Mouse (Mus musculus) kidney, adult 2 months (tissue): ENCODE measurements around the gene Trim27. TPM values are rescaled to one million over a fixed set of nuclear protein-coding genes. Genes with fewer than 3 reads are reported as not detected.

Experiments used
- DNase-seq: peaks from one replicate; pipeline ENCODE4 v3.0.0; 2021
- H3K27ac ChIP-seq: fragments of 200-500 bp; 2 replicates; pipeline ENCODE4 v1.5.1; 2012; ENCODE audit warnings: low read depth, low read length, control low read depth, inconsistent platforms; ENCODE audit not compliant: insufficient read depth
- H3K27me3 ChIP-seq: fragments of 200-500 bp; replicated peaks from 2 replicates; pipeline ENCODE4 v1.6.1; 2012; ENCODE audit warnings: mild to moderate bottlenecking, moderate library complexity, low read length, inconsistent platforms; ENCODE audit not compliant: control insufficient read depth, insufficient read depth
- H3K36me3 ChIP-seq: fragments of 200-500 bp; 2 replicates; pipeline ENCODE4 v1.6.1; 2012; ENCODE audit warnings: mild to moderate bottlenecking, moderate library complexity, low read length, inconsistent platforms; ENCODE audit not compliant: control insufficient read depth, insufficient read depth
- H3K4me1 ChIP-seq: fragments of 200-500 bp; 2 replicates; pipeline ENCODE4 v1.6.1; 2011; ENCODE audit warnings: low read length; ENCODE audit not compliant: control insufficient read depth, insufficient read depth
- H3K4me3 ChIP-seq: fragments of 200-500 bp; 2 replicates; pipeline ENCODE4 v1.5.1; 2011; ENCODE audit warnings: mild to moderate bottlenecking, low read depth, low read length, control low read depth; ENCODE audit not compliant: insufficient read depth
- CTCF ChIP-seq: fragments of 200-500 bp; conservative IDR thresholded peaks from 2 replicates; pipeline ENCODE4 v1.5.1; 2011; ENCODE audit warnings: low read depth, mild to moderate bottlenecking, control low read depth, low read length, moderate library complexity, mixed read lengths; ENCODE audit not compliant: insufficient read depth, insufficient read length
- POLR2A ChIP-seq: fragments of 200-500 bp; IDR thresholded peaks from one replicate; pipeline ENCODE4 v1.6.1; 2011; ENCODE audit warnings: low read depth, low read length, control low read depth
- WGBS: fragments of 180-500 bp; shearing (Covaris S2); methylation state at CpG from one replicate; pipeline ENCODE4 v1.1.7; 2018; 5-methylcytosine and 5-hydroxymethylcytosine counted together
- polyA plus RNA-seq: library from polyadenylated mRNA; depleted of rRNA; stranded (reverse); fragments of >200 nt; gene quantifications from 2 replicates; pipeline ENCODE4 v1.2.3, GENCODE M21; 2012; rRNA removed

Trim27 gene
- polyA plus RNA-seq, result 29.9 and 30.2 TPM in 2 replicates

GRCm38 (mm10) chr13:21179367-21179723 lies at the start of gene Trim27:
TSS of gene Trim27 (plus strand) at chr13:21179445.
- WGBS, result under 1% methylated on average over 15 of the region's 15 CpGs
- Histone ChIP-seq H3K4me3 (peak within 1 kb of the TSS; percentile 97), H3K27ac (peak within 1 kb of the TSS; percentile 95), H3K27me3 (no peaks in the 10 kb centered on the region), H3K36me3 (no peaks in the 10 kb centered on the region; the same call in 1 of the 2 replicates), H3K4me1 (no peaks in the 10 kb centered on the region; the same call in 1 of the 2 replicates)
- TF ChIP-seq CTCF (no peak), POLR2A (no peak)
- DNase-seq, result no peak

GRCm38 (mm10) chr13:21142421-21142820 lies 36.8 kb upstream of the Trim27 start:
- Histone ChIP-seq H3K4me3 (no peak overlapping the region), H3K27ac (no peak overlapping the region), H3K4me1 (no peaks in the 10 kb centered on the region), H3K36me3 (no peaks in the 10 kb centered on the region), H3K27me3 (no peaks in the 10 kb centered on the region)
- TF ChIP-seq POLR2A (no peak), CTCF (no peak; the same call in 1 of the 2 replicates)
- DNase-seq, result peak; percentile 12
- 43% methylated on average over 8 of the region's 8 CpGs for WGBS

DNA sequence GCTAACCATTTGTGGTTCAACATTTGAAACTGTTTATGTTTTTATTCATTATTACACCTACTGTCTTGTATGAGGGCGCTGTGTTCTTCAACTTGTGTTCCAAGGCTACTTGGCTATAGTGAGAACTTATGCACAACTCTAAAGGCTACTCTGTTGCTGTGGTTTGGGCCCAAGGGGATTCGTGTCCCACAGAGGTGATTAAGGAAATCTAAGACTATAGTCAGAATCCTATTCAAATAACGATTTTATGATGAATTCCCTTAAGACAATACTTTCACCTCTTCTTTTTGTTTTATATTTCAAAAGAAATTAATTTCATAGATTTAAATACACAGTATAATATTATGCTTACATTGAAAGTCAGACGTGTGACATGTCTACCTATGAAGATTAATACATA lies 33.5 kb upstream of the Trim27 start, which contains the start of gene Olfr1368:
Gene Olfr1368 (minus strand): TSS at position 101 of the 400 bp plus-strand sequence.
- no peak for DNase-seq
- WGBS, result 75% methylated on average over 4 of the region's 4 CpGs
- TF ChIP-seq POLR2A (no peak), CTCF (no peak)
- Histone ChIP-seq H3K27me3 (no peaks in the 10 kb centered on the region), H3K4me1 (no peaks in the 10 kb centered on the region), H3K36me3 (no peaks in the 10 kb centered on the region), H3K27ac (no peak within 1 kb of the TSS), H3K4me3 (no peak within 1 kb of the TSS)

DNA sequence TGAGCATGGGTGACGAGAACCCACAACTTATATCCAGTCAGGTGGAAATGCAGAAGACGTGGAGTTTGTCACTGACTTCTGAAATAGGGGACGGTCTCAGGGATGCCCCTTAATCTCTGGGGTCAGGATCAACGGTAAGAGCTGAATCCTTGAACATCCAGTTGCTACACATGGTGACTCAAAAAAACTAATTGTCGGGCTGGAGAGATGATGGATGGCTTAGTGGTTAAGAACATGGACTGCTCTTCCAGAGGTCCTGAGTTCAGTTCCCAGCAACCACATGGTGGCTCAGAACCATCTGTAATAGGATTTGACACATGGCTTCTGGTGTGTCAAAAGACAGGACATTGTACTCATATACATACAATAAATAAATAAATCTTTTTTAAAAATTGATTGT lies 23.4 kb upstream of the Trim27 start:
- H3K4me1 ChIP-seq, result no peaks in the 10 kb centered on the region
- TF ChIP-seq POLR2A (no peak), CTCF (no peak)
- no peak overlapping the region for H3K27ac ChIP-seq
- 85% methylated on average over 5 of the region's 5 CpGs for WGBS
- H3K4me3 ChIP-seq, result no peak overlapping the region
- no peaks in the 10 kb centered on the region for H3K36me3 ChIP-seq
- no peaks in the 10 kb centered on the region for H3K27me3 ChIP-seq
- DNase-seq, result no peak

DNA sequence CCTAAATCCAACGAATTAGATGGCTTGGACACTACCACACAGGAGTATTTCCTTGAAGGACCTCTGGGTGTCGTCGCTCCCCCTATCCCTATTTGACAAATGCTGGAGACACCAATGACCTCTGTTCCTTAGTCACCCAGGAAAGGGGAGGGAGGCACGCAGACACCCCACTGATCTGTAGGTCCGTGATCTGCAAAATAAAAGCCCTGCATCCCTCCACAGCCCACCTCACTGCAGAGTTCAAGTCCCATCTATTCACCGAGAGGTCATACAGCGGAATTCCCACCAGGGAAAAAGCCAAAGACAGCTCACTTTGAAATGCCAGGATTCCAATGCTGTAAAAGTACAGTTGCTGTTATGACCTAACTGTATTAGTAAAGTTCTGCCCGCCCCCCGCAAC lies 21.2 kb upstream of the Trim27 start:
- Histone ChIP-seq H3K4me1 (no peaks in the 10 kb centered on the region), H3K36me3 (no peaks in the 10 kb centered on the region), H3K27ac (no peak overlapping the region), H3K27me3 (no peaks in the 10 kb centered on the region), H3K4me3 (no peak overlapping the region)
- no peak for DNase-seq
- TF ChIP-seq CTCF (no peak), POLR2A (no peak)
- WGBS, result 18% methylated on average over 9 of the region's 9 CpGs

DNA sequence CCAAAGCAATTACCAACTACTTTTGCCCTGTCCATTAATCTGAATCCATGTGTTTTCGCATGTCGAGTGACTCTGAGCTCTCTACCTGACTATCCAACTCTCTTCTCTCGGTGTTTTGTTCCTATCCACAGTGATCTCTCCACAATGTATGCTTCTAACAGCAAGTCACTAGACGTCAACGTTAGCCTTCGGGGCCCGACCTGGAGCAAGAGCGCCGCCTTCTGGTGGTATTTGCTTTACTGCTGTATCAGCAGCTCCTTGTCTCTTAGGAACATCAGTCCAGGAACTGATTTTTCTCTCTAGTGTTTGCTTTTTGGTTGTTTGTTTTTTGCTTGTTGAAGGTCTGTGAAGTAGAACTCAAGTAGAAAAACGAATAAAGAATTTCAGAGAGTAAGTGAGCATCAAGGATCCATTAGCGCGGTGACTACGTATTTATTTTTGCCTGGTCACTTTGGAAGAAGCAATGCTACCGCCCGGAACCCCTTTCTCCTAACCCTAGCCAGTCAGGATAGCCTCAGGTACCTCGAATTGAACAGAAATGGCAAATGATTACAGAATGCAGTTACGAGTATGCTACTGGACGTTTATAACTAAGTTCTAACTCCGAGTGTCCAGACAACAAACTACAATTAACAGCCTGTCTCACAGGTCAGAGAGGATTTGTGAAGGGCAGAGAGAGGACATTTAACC lies 20.3 kb upstream of the Trim27 start:
- no peak for TF ChIP-seq POLR2A
- peak; percentile 82 for TF ChIP-seq CTCF
- H3K27me3 ChIP-seq, result no peaks in the 10 kb centered on the region
- no peaks in the 10 kb centered on the region for H3K4me1 ChIP-seq
- DNase-seq, result peak; percentile 92
- H3K4me3 ChIP-seq, result peak overlapping the region; percentile 73
- peak overlapping the region; percentile 43 for H3K27ac ChIP-seq
- 1% methylated on average over 19 of the region's 19 CpGs for WGBS
- H3K36me3 ChIP-seq, result no peaks in the 10 kb centered on the region

- no peaks in the 10 kb centered on the region for H3K4me1 ChIP-seq
- no peak for DNase-seq
- H3K27me3 ChIP-seq, result no peaks in the 10 kb centered on the region
- 0% methylated on average over 15 of the region's 15 CpGs for WGBS
- H3K36me3 ChIP-seq, result no peaks in the 10 kb centered on the region
- TF ChIP-seq CTCF, result no peak
- TF ChIP-seq POLR2A, result no peak
- peak overlapping the region; percentile 73 for H3K4me3 ChIP-seq
- H3K27ac ChIP-seq, result peak overlapping the region; percentile 43
Measured at GRCm38 (mm10) chr13:21159475-21159819, 19.8 kb upstream of the Trim27 start.

DNA sequence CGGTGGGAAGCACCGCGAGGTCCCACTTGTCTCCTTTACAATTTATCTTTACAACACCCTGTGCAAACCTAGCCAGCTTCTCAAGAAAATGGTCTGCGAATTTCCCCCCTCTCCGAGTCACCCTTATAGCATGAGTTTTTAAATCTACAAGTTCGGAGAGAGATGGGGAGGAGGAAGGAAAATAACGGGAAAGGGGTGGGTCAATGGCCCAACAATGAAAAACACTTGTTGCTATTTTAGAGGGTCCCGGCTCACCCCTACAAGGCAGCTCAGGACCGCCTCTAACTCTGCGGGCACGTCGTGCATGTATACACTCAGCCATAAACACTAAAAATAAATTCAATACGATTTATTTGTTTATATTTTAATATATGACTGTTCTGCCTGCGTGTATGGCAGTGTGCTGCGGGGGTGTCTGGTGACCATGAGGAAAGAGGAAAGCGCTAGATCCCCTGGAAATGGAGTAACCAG lies 19.2 kb upstream of the Trim27 start:
- WGBS, result 1% methylated on average over 16 of the region's 16 CpGs
- no peak for DNase-seq
- H3K27ac ChIP-seq, result no peak overlapping the region
- no peak for TF ChIP-seq POLR2A
- no peak for TF ChIP-seq CTCF
- peak overlapping the region; percentile 73 for H3K4me3 ChIP-seq
- H3K27me3 ChIP-seq, result no peaks in the 10 kb centered on the region
- H3K36me3 ChIP-seq, result no peaks in the 10 kb centered on the region
- no peaks in the 10 kb centered on the region for H3K4me1 ChIP-seq
